Mouse (Mus musculus): ENCODE data around the gene Serpinb6b.

GRCm38 (mm10) chr13:33005501-33006075, 40.6 kb downstream of the Serpinb6b start:
- TF ChIP-seq CTCF (IDR thresholded peaks at IDR 0.05; ENCODE audit: insufficient read depth, low read depth, low read length) (no peak), POLR2A (IDR thresholded peaks at IDR 0.05; ENCODE audit: insufficient read depth, low read depth, low read length) (no peak)

Data from olfactory bulb, adult 2 months (tissue).